In genomic region chr16:8523480-8524144, GRCm38 (mm10) we compare ENCODE assay signal across 8 mouse cellular contexts. TPM values are rescaled to one million over a fixed set of nuclear protein-coding genes. Genes with fewer than 3 reads are reported as not detected.
DNase-seq lines count a peak whose midpoint lies in the region; ATAC-seq lines count a peak whose summit lies in the region.

No protein-coding gene starts in this region.

- peak overlapping the region; percentile 36; the same call in 1 of the 2 replicates for H3K27ac ChIP-seq in embryonic facial prominence, embryonic 11.5 days (replicated peaks; ENCODE audit: low read depth, low read length)
- H3K27ac ChIP-seq in heart, embryonic 15.5 days, result peak overlapping the region; percentile 81
- peak overlapping the region; percentile 35 for H3K27ac ChIP-seq in lung, embryonic 15.5 days

- no peaks in the 10 kb centered on the region for H3K36me3 ChIP-seq in embryonic facial prominence, embryonic 11.5 days (replicated peaks; ENCODE audit: control insufficient read depth, insufficient read depth, low read depth, low read length)
- no peaks in the 10 kb centered on the region for H3K36me3 ChIP-seq in heart, embryonic 15.5 days
- H3K36me3 ChIP-seq in lung, embryonic 15.5 days, result no peaks in the 10 kb centered on the region

- no peaks in the 10 kb centered on the region for H3K4me1 ChIP-seq in embryonic facial prominence, embryonic 11.5 days (ENCODE audit: control insufficient read depth, insufficient read depth, low read length)
- peaks cover 36% of the 10 kb centered on the region for H3K4me1 ChIP-seq in heart, embryonic 15.5 days (replicated peaks)
- peaks cover 30% of the 10 kb centered on the region for H3K4me1 ChIP-seq in lung, embryonic 15.5 days

- H3K4me2 ChIP-seq in embryonic facial prominence, embryonic 11.5 days (ENCODE audit: low read depth, low read length), result no peak overlapping the region
- peak overlapping the region; percentile 38 for H3K4me2 ChIP-seq in heart, embryonic 15.5 days
- 0 out of 2 replicates have a peak overlapping the region, but pooled peaks have one; percentile 11 for H3K4me2 ChIP-seq in lung, embryonic 15.5 days

- no peak overlapping the region for H3K4me3 ChIP-seq in embryonic facial prominence, embryonic 11.5 days (ENCODE audit: low read depth, low read length)
- H3K4me3 ChIP-seq in heart, embryonic 15.5 days, result no peak overlapping the region
- H3K4me3 ChIP-seq in lung, embryonic 15.5 days, result no peak overlapping the region

- ATAC-seq in embryonic facial prominence, embryonic 11.5 days (replicated peaks; ENCODE audit: insufficient number of reproducible peaks, low FRiP score, low TSS enrichment, low read depth), result peak; percentile 36
- peak; percentile 82 for ATAC-seq in heart, embryonic 15.5 days (replicated peaks; ENCODE audit: insufficient number of reproducible peaks, insufficient read depth, low FRiP score, low read depth)
- peak; percentile 77 for ATAC-seq in lung, embryonic 15.5 days (ENCODE audit: borderline replicate concordance, extremely low read depth, low FRiP score, low TSS enrichment)

- H3K9me3 ChIP-seq in embryonic facial prominence, embryonic 11.5 days (replicated peaks; ENCODE audit: control insufficient read depth, low read length), result no peaks in the 10 kb centered on the region
- H3K9me3 ChIP-seq in heart, embryonic 15.5 days (replicated peaks), result no peaks in the 10 kb centered on the region
- no peaks in the 10 kb centered on the region for H3K9me3 ChIP-seq in lung, embryonic 15.5 days

- no peak overlapping the region for H3K9ac ChIP-seq in embryonic facial prominence, embryonic 11.5 days (replicated peaks; ENCODE audit: low read length)
- 0 out of 2 replicates have a peak overlapping the region, but pooled peaks have one; percentile 8 for H3K9ac ChIP-seq in heart, embryonic 15.5 days
- H3K9ac ChIP-seq in lung, embryonic 15.5 days, result no peak overlapping the region

- no peaks in the 10 kb centered on the region for H3K27me3 ChIP-seq in embryonic facial prominence, embryonic 11.5 days (ENCODE audit: control insufficient read depth, insufficient read depth, low read length)
- no peaks in the 10 kb centered on the region for H3K27me3 ChIP-seq in heart, embryonic 15.5 days
- H3K27me3 ChIP-seq in lung, embryonic 15.5 days, result no peaks in the 10 kb centered on the region

- 36% methylated on average over 11 of the region's 11 CpGs for WGBS in embryonic facial prominence, embryonic 11.5 days
- WGBS in heart, embryonic 15.5 days, result 12% methylated on average over 11 of the region's 11 CpGs
- 20% methylated on average over 11 of the region's 11 CpGs for WGBS in lung, embryonic 15.5 days

- peak; percentile 8 for DNase-seq in adrenal gland, postnatal 25 days
- DNase-seq in adrenal gland, adult 2 months, result no peak
- peak; percentile 57 for DNase-seq in embryonic facial prominence, embryonic 11.5 days (ENCODE audit: low spot score)
- DNase-seq in kidney, postnatal 14 days, result peak; percentile 60
- DNase-seq in right cerebral cortex, adult 2 months (ENCODE audit: low spot score in 2 of 2), result peak; percentile 29 to 49
- no peak for DNase-seq in spleen, adult 18-20 months

RNA-seq across cellular contexts. Expression of gene Abat, which starts 10.4 kb away (rescaled TPM):
- total RNA-seq in adrenal gland, postnatal 25 days (2021), result 51.9 and 61.8 TPM in 2 replicates
- 100 to 1,000 TPM in 1 of 2 experiments, 10 to 100 TPM in 1; 66.4 to 111 TPM for total RNA-seq in adrenal gland, adult 2 months (2021)
- 37.9 and 46.4 TPM in 2 replicates for polyA plus RNA-seq in adrenal gland, adult 2 months (2012; rRNA removed)
- polyA plus RNA-seq in embryonic facial prominence, embryonic 11.5 days (2014; fragmentation: Nextera tagmentation; extraction: Ambion mirVana), result 25.6 and 26.5 TPM in 2 replicates
- polyA plus RNA-seq in heart, embryonic 15.5 days (2015; fragmentation: Nextera tagmentation; extraction: Ambion mirVana), result 25.7 and 33.8 TPM in 2 replicates
- 19.9 and 22.4 TPM in 2 replicates for polyA plus RNA-seq in lung, embryonic 15.5 days (2015; fragmentation: Nextera tagmentation; extraction: Ambion mirVana)

RNA-seq across cellular contexts. Expression of gene Mettl22, which starts 53.0 kb away (rescaled TPM):
- total RNA-seq in adrenal gland, postnatal 25 days (2021), result 11.7 and 18.3 TPM in 2 replicates
- 10 to 100 TPM; 15.1 to 19.3 TPM for total RNA-seq in adrenal gland, adult 2 months (2021)
- polyA plus RNA-seq in adrenal gland, adult 2 months (2012; rRNA removed), result 25.2 and 30.1 TPM in 2 replicates
- polyA plus RNA-seq in embryonic facial prominence, embryonic 11.5 days (2014; fragmentation: Nextera tagmentation; extraction: Ambion mirVana), result 16.4 and 19.2 TPM in 2 replicates
- 37.9 TPM in 2 replicates for polyA plus RNA-seq in heart, embryonic 15.5 days (2015; fragmentation: Nextera tagmentation; extraction: Ambion mirVana)
- polyA plus RNA-seq in lung, embryonic 15.5 days (2015; fragmentation: Nextera tagmentation; extraction: Ambion mirVana), result 15.3 and 18.8 TPM in 2 replicates

Comparison
In these comparisons a context has a peak if more than half of its experiments do, and no peak if none do; other contexts are left out.
1. DNase-seq: peak in adrenal gland, postnatal 25 days (single experiment), embryonic facial prominence, embryonic 11.5 days (single experiment), kidney, postnatal 14 days (single experiment) and right cerebral cortex, adult 2 months (2 of 2); none in adrenal gland, adult 2 months (single experiment) and spleen, adult 18-20 months (0 of 2).
2. Peak in every context shown above with its lines, with median percentiles within 50 percentile points of each other: ATAC-seq and H3K27ac ChIP-seq.